Mouse (Mus musculus): ENCODE data around the gene Synpo2. TPM values are rescaled to one million over a fixed set of nuclear protein-coding genes. Genes with fewer than 3 reads are reported as not detected.

Synpo2 gene
- polyA plus RNA-seq, 1 experiment from 2014 or later = 8.3 TPM

DNA sequence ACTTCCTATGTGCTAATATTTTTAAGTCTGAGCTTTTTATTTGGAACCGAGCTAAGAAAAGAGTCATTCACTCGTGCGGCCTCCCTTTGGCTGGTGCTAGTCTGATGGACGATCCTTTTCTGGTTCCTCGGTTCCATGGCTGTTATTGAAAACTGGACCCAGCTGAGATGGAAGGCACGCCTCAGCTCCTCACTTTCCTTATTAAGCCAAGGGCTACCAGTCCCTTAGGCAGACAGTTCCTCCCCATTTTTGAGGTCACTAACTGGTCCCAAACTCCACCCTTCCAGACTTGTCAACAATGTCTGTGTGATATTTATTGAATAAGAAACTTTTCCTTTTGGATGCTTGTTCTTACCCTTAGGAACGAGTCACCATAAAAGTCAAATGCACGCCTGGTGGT lies 112.1 kb downstream of the Synpo2 start:
- Histone ChIP-seq H3K9me3 (ENCODE audit: control insufficient read depth, low read length) (no peaks in the 10 kb centered on the region), H3K4me3 (ENCODE audit: low read length) (no peak overlapping the region), H3K36me3 (ENCODE audit: control insufficient read depth, insufficient read depth, low read length) (no peaks in the 10 kb centered on the region), H3K4me1 (ENCODE audit: control insufficient read depth, insufficient read depth, low read length) (no peaks in the 10 kb centered on the region), H3K27me3 (ENCODE audit: control insufficient read depth, insufficient read depth, low read length) (no peaks in the 10 kb centered on the region), H3K27ac (ENCODE audit: low read depth, low read length) (no peak overlapping the region), H3K4me2 (replicated peaks; ENCODE audit: low read depth, low read length) (no peak overlapping the region), H3K9ac (ENCODE audit: low read depth, low read length) (no peak overlapping the region)
- ATAC-seq (ENCODE audit: low FRiP score, low TSS enrichment) = no peak
- 76% methylated on average over 8 of the region's 8 CpGs for WGBS

DNA sequence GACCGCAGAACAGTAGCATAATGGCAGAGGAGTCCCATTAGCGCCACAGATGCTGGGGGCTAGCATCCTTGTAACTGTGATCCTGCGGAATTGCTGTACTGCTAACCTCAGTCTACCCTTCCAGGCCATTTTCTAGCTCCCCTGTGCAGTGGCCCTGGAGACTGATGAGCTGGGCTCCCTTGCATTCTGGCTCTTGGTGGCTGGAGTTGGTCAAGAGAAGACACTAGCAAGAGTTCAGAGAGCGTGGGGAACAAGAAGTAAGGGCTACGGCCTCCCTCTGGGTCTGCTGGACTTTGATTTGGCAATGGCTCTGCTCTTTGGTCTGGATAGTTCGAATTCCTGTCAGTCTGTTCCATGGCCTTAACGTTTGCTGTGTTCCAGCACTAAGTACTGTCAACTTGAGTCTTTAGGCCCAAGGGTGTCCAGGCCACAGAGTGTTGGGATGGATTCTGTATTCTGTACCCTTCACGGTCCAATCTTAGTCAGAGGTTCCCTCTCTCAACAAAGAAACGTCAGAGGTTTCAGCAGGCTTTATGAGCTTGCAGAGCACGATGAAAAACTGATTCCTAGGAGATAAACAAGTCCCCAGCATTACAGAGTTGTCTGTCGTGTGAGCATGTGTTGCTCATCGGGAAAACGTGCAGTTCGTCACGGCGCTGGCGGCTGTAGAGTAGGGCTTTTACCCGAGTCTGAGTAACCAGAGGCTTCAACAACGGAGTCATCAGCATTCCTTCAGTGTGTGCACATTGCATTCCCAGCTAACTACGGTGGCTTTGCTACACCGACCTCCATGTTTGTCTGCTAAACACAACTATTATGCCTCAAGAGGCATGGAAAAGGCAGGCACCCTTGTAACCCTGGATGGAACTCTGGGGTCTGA lies 113.6 kb downstream of the Synpo2 start:
- no peaks in the 10 kb centered on the region for H3K36me3 ChIP-seq (ENCODE audit: control insufficient read depth, insufficient read depth, low read length)
- no peaks in the 10 kb centered on the region for H3K9me3 ChIP-seq (ENCODE audit: control insufficient read depth, low read length)
- no peak for ATAC-seq (ENCODE audit: low FRiP score, low TSS enrichment)
- no peak overlapping the region for H3K27ac ChIP-seq (ENCODE audit: low read depth, low read length)
- no peaks in the 10 kb centered on the region for H3K4me1 ChIP-seq (ENCODE audit: control insufficient read depth, insufficient read depth, low read length)
- no peaks in the 10 kb centered on the region for H3K27me3 ChIP-seq (ENCODE audit: control insufficient read depth, insufficient read depth, low read length)
- H3K9ac ChIP-seq (ENCODE audit: low read depth, low read length) = no peak overlapping the region
- WGBS = 82% methylated on average over 21 of the region's 21 CpGs
- no peak overlapping the region for H3K4me3 ChIP-seq (ENCODE audit: low read length)
- H3K4me2 ChIP-seq (replicated peaks; ENCODE audit: low read depth, low read length) = no peak overlapping the region

- Histone ChIP-seq H3K4me2 (replicated peaks; ENCODE audit: low read depth, low read length) (peak overlapping the region; percentile 37), H3K4me3 (ENCODE audit: low read length) (peak overlapping the region; percentile 24; the same call in 1 of the 2 replicates), H3K27me3 (ENCODE audit: control insufficient read depth, insufficient read depth, low read length) (no peaks in the 10 kb centered on the region), H3K36me3 (ENCODE audit: control insufficient read depth, insufficient read depth, low read length) (no peaks in the 10 kb centered on the region), H3K27ac (ENCODE audit: low read depth, low read length) (no peak overlapping the region), H3K9ac (ENCODE audit: low read depth, low read length) (no peak overlapping the region), H3K9me3 (ENCODE audit: control insufficient read depth, low read length) (no peaks in the 10 kb centered on the region), H3K4me1 (ENCODE audit: control insufficient read depth, insufficient read depth, low read length) (0 out of 2 replicates have a peak, but pooled peaks cover 6% of the 10 kb centered on the region)
- 27% methylated on average over 16 of the region's 16 CpGs for WGBS
- peak; percentile 69 for ATAC-seq (ENCODE audit: low FRiP score, low TSS enrichment)
Measured at GRCm38 (mm10) chr3:123116903-123117302, 119.0 kb downstream of the Synpo2 start.

- Histone ChIP-seq H3K9ac (ENCODE audit: low read depth, low read length) (no peak overlapping the region), H3K27me3 (ENCODE audit: control insufficient read depth, insufficient read depth, low read length) (no peaks in the 10 kb centered on the region), H3K27ac (ENCODE audit: low read depth, low read length) (no peak overlapping the region), H3K4me1 (ENCODE audit: control insufficient read depth, insufficient read depth, low read length) (0 out of 2 replicates have a peak, but pooled peaks cover 6% of the 10 kb centered on the region), H3K4me2 (replicated peaks; ENCODE audit: low read depth, low read length) (0 out of 2 replicates have a peak overlapping the region, but pooled peaks have one; percentile 1), H3K36me3 (ENCODE audit: control insufficient read depth, insufficient read depth, low read length) (no peaks in the 10 kb centered on the region), H3K9me3 (ENCODE audit: control insufficient read depth, low read length) (no peaks in the 10 kb centered on the region), H3K4me3 (ENCODE audit: low read length) (no peak overlapping the region)
- WGBS = 28% methylated on average over 15 of the region's 15 CpGs
- ATAC-seq (ENCODE audit: low FRiP score, low TSS enrichment) = 0 out of 2 replicates have a peak, but pooled peaks have one; percentile 43
Measured at GRCm38 (mm10) chr3:123115770-123116527, 120.0 kb downstream of the Synpo2 start.

DNA sequence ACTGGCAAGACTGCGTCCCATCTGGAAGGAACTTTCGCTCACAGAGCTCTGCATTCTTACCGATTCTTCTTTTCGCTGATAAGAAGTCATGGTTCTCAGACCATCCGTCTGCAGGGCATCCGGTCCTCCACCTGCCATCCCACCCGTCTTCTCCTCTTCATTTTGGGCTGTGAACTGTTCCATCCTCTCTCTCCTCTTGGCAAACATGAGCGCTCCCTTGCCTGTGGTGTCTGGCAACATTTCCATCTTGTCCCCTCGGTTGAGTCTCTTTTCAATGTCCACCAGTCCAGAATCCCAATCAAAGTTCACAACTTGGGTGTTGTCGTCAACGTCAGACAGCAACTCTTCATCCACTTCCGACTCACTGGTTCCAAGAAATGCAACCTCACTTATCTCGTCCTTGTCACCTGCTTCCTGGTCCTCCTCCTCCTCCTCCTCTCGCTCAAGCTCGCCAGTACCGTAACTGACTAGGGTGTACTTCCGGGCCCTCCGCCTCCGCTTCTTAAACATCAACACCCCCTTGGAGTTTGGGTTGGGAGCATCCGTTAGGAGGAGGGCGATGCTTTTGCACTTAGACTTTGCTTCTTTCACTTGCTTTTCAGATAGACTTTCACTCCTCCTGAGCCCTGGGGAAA lies 121.8 kb downstream of the Synpo2 start:
- no peaks in the 10 kb centered on the region for H3K27me3 ChIP-seq (ENCODE audit: control insufficient read depth, insufficient read depth, low read length)
- no peaks in the 10 kb centered on the region for H3K36me3 ChIP-seq (ENCODE audit: control insufficient read depth, insufficient read depth, low read length)
- no peak overlapping the region for H3K4me3 ChIP-seq (ENCODE audit: low read length)
- H3K9ac ChIP-seq (ENCODE audit: low read depth, low read length) = no peak overlapping the region
- H3K4me2 ChIP-seq (replicated peaks; ENCODE audit: low read depth, low read length) = no peak overlapping the region
- no peaks in the 10 kb centered on the region for H3K9me3 ChIP-seq (ENCODE audit: control insufficient read depth, low read length)
- no peak for ATAC-seq (ENCODE audit: low FRiP score, low TSS enrichment)
- H3K27ac ChIP-seq (ENCODE audit: low read depth, low read length) = no peak overlapping the region
- WGBS = 92% methylated on average over 21 of the region's 21 CpGs
- H3K4me1 ChIP-seq (ENCODE audit: control insufficient read depth, insufficient read depth, low read length) = 0 out of 2 replicates have a peak, but pooled peaks cover 6% of the 10 kb centered on the region

DNA sequence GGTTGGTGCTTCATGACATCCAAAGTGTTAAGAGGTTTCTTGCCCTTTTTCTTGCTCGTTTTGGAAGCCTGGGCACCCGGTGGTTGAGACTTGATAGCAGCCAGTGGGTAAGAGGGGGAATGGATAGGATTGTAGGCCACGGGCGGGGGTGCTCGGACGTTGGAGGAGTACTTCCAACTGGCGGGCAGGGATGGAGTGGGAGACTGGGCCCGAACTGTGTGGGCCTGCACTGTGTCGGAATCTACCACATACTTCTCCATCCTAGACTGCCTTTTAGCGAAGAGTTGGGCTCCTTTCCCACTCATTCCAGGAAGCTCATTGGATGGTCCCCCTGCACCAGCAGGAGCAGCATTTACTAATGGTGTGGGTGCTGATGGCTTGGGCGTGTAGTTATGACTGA lies 123.2 kb downstream of the Synpo2 start:
- ATAC-seq (ENCODE audit: low FRiP score, low TSS enrichment) = no peak
- Histone ChIP-seq H3K27ac (ENCODE audit: low read depth, low read length) (no peak overlapping the region), H3K27me3 (ENCODE audit: control insufficient read depth, insufficient read depth, low read length) (no peaks in the 10 kb centered on the region), H3K4me2 (replicated peaks; ENCODE audit: low read depth, low read length) (no peak overlapping the region), H3K9me3 (ENCODE audit: control insufficient read depth, low read length) (no peaks in the 10 kb centered on the region), H3K4me1 (ENCODE audit: control insufficient read depth, insufficient read depth, low read length) (peaks cover 10% of the 10 kb centered on the region; the same call in 1 of the 2 replicates), H3K9ac (ENCODE audit: low read depth, low read length) (no peak overlapping the region), H3K4me3 (ENCODE audit: low read length) (no peak overlapping the region), H3K36me3 (ENCODE audit: control insufficient read depth, insufficient read depth, low read length) (no peaks in the 10 kb centered on the region)
- WGBS = 88% methylated on average over 11 of the region's 11 CpGs

DNA sequence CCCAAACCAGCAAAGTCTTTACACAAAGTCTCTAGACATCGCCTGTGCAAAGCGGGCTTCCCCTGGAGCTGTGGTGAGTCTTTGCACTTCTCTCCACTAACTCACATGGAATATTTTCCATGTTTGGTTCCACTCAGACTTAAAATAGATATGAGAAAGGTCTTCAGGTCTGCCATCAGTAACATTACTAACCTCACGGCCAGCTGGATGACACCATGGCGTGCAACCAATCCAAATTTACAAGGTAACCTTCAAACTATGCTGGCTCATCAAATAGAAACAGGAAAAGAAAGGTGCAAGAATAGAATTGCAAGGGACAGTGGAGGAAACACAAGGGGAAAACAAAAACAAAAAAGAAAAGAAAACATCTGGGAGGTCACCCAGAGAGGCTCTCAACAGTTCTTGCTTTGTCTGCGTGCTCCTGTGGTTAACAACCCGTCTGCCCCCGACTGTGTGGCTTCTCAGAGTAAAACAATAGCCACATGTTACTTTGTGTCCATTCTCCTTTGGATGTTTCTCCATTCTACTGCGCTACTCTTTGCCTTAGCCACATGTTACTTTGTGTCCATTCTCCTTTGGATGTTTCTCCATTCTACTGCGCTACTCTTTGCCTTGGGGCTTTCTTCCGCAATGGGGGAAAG lies 124.8 kb downstream of the Synpo2 start:
- no peak for ATAC-seq (ENCODE audit: low FRiP score, low TSS enrichment)
- peaks cover 6% of the 10 kb centered on the region; the same call in 1 of the 2 replicates for H3K4me1 ChIP-seq (ENCODE audit: control insufficient read depth, insufficient read depth, low read length)
- no peak overlapping the region for H3K9ac ChIP-seq (ENCODE audit: low read depth, low read length)
- H3K36me3 ChIP-seq (ENCODE audit: control insufficient read depth, insufficient read depth, low read length) = no peaks in the 10 kb centered on the region
- 84% methylated on average over 10 of the region's 10 CpGs for WGBS
- no peaks in the 10 kb centered on the region for H3K27me3 ChIP-seq (ENCODE audit: control insufficient read depth, insufficient read depth, low read length)
- no peak overlapping the region for H3K27ac ChIP-seq (ENCODE audit: low read depth, low read length)
- H3K4me3 ChIP-seq (ENCODE audit: low read length) = no peak overlapping the region
- H3K9me3 ChIP-seq (ENCODE audit: control insufficient read depth, low read length) = no peaks in the 10 kb centered on the region
- H3K4me2 ChIP-seq (replicated peaks; ENCODE audit: low read depth, low read length) = no peak overlapping the region

GRCm38 (mm10) chr3:123107830-123108549 lies 128.0 kb downstream of the Synpo2 start:
- Histone ChIP-seq H3K4me1 (ENCODE audit: control insufficient read depth, insufficient read depth, low read length) (peaks cover 3% of the 10 kb centered on the region; the same call in 1 of the 2 replicates), H3K4me2 (replicated peaks; ENCODE audit: low read depth, low read length) (no peak overlapping the region), H3K9ac (ENCODE audit: low read depth, low read length) (no peak overlapping the region), H3K36me3 (ENCODE audit: control insufficient read depth, insufficient read depth, low read length) (no peaks in the 10 kb centered on the region), H3K27ac (ENCODE audit: low read depth, low read length) (no peak overlapping the region), H3K9me3 (ENCODE audit: control insufficient read depth, low read length) (no peaks in the 10 kb centered on the region), H3K4me3 (ENCODE audit: low read length) (no peak overlapping the region), H3K27me3 (ENCODE audit: control insufficient read depth, insufficient read depth, low read length) (no peaks in the 10 kb centered on the region)
- WGBS = 67% methylated on average over 14 of the region's 14 CpGs
- no peak for ATAC-seq (ENCODE audit: low FRiP score, low TSS enrichment)
